Mouse (Mus musculus) ES-Bruce4 (cell line): Measurements from ENCODE around the gene Prkar1b.

Source experiments
- CTCF ChIP-seq: IDR thresholded peaks from one replicate; pipeline ENCODE4 v1.8.1; 2011; ENCODE audit warnings: low read depth, low read length
- EP300 ChIP-seq: IDR thresholded peaks from 2 replicates; pipeline ENCODE4 v1.6.1; 2011; ENCODE audit warnings: low read depth, low read length; ENCODE audit not compliant: insufficient read depth
- POLR2A ChIP-seq: IDR thresholded peaks from one replicate; pipeline ENCODE4 v1.8.1; 2011; ENCODE audit warnings: low read length; ENCODE audit not compliant: insufficient read depth

DNA sequence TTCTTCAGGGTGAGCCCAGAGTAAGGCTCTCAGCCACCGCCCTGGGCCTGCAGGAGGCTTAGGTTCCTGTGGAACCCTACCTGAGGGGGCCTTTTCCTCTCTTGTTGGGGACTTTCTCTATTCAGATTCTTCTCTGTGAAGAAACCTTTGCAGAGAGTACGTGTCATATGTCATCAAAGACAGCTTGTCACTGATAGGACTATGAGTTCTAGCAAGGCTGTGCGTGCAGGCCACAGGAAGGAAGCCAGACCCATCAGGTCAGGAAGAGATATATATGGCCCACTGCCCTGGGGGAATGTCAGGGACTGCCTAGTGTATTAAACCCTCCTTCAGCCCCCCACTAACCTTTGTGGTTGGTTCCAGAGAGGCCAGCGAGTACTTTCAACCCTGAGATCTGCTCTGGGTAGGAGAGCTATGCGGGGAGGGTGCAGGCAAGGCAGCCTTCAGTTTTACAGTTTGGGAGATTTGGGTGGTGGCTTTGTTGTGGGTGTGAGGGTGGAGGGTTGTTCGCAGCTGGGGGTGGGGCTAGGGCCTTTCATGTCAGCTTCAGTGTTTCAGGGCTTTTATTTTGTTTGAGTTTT is 17.1 kb upstream of the Prkar1b start:
- TF ChIP-seq CTCF (no peak), EP300 (no peak), POLR2A (no peak)
